Mouse (Mus musculus) thymus, adult 2 months (tissue): ENCODE measurements around the gene Dnm3.

Experiments used
- CTCF ChIP-seq: fragments of 200-500 bp; IDR thresholded peaks from 2 replicates; pipeline ENCODE4 v1.5.1; 2012; ENCODE audit warnings: mild to moderate bottlenecking, control low read depth, low read length, moderate library complexity, borderline replicate concordance; ENCODE audit not compliant: control insufficient read depth, poor library complexity, insufficient read depth; ENCODE audit errors: extremely low read depth
- POLR2A ChIP-seq: fragments of 200-500 bp; IDR thresholded peaks from 2 replicates; pipeline ENCODE4 v1.6.1; 2012; ENCODE audit warnings: mild to moderate bottlenecking, low read length, control low read depth, moderate library complexity; ENCODE audit not compliant: control insufficient read depth, poor library complexity, insufficient read depth; ENCODE audit errors: extremely low read depth

DNA sequence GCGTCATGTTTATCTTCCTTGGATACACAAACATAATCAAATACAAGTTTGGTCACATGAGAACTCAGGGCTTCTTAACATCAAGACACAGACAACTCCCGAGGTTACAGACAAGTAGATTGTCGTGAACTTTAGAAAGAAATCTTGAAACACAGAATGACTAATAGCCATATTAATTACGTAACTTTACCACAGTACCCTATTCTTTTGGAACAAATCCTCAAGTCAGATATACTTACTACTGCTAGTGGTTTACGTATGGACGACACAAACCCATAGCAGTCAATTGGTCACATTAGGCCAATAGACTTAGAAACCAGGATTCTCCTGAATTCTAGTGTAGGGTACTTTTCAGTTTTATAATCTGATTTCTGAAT is 459.2 kb downstream of the Dnm3 start:
- no peak for TF ChIP-seq CTCF
- no peak for TF ChIP-seq POLR2A
